Mouse (Mus musculus): ENCODE results near the gene Zfp106. TPM values are rescaled to one million over a fixed set of nuclear protein-coding genes. Genes with fewer than 3 reads are reported as not detected.

Gene Zfp106
- polyA plus RNA-seq, 1 experiment = 39.1 TPM

- no peaks in the 10 kb centered on the region for H3K27me3 ChIP-seq (ENCODE audit: control insufficient read depth, insufficient read depth, low read length)
- peaks cover 5% of the 10 kb centered on the region for H3K36me3 ChIP-seq (ENCODE audit: control insufficient read depth, insufficient read depth, low read length)
- no peak overlapping the region for H3K4me3 ChIP-seq (ENCODE audit: low read depth, low read length)
- H3K27ac ChIP-seq (ENCODE audit: insufficient read depth, low read depth, low read length) = no peak overlapping the region
- no peak for TF ChIP-seq CTCF (IDR thresholded peaks at IDR 0.05; ENCODE audit: extremely low read depth, insufficient read length, insufficient replicate concordance, low read depth, low read length)
- no peak for TF ChIP-seq POLR2A (IDR thresholded peaks at IDR 0.05; ENCODE audit: low read depth, low read length)
- WGBS = 62% methylated on average over 3 of the region's 3 CpGs
- H3K4me1 ChIP-seq (ENCODE audit: control insufficient read depth, insufficient read depth, insufficient read length, low read length) = peaks cover 5% of the 10 kb centered on the region; the same call in 1 of the 2 replicates
Observed at GRCm38 (mm10) chr2:120558813-120559212, 4.8 kb downstream of the Zfp106 start.

DNA sequence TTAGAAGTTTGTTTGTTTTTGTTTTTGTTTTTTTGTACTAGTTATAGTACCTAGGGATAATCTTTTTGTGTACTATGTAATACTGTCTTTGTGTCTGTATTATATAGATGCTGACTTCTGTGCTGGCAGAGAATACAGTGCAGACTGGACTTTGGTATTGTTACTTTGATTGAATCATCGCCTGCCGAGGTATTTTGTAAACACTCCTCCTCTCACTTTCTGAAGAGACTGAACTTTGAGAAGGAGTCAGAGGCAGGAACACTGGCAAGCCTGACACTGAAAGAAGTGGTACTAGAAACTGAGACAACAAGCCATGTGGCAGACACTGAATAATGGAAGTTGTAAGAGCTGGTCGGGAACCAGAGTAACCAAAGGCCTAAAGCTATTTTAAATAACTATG is 6.8 kb downstream of the Zfp106 start:
- peaks cover 5% of the 10 kb centered on the region; the same call in 1 of the 2 replicates for H3K4me1 ChIP-seq (ENCODE audit: control insufficient read depth, insufficient read depth, insufficient read length, low read length)
- peak overlapping the region; percentile 55; the same call in 1 of the 2 replicates for H3K27ac ChIP-seq (ENCODE audit: insufficient read depth, low read depth, low read length)
- H3K27me3 ChIP-seq (ENCODE audit: control insufficient read depth, insufficient read depth, low read length) = no peaks in the 10 kb centered on the region
- peaks cover 11% of the 10 kb centered on the region for H3K36me3 ChIP-seq (ENCODE audit: control insufficient read depth, insufficient read depth, low read length)
- H3K4me3 ChIP-seq (ENCODE audit: low read depth, low read length) = no peak overlapping the region
- 21% methylated on average over 3 of the region's 3 CpGs for WGBS
- TF ChIP-seq POLR2A (IDR thresholded peaks at IDR 0.05; ENCODE audit: low read depth, low read length) = no peak
- no peak for TF ChIP-seq CTCF (IDR thresholded peaks at IDR 0.05; ENCODE audit: extremely low read depth, insufficient read length, insufficient replicate concordance, low read depth, low read length)

DNA sequence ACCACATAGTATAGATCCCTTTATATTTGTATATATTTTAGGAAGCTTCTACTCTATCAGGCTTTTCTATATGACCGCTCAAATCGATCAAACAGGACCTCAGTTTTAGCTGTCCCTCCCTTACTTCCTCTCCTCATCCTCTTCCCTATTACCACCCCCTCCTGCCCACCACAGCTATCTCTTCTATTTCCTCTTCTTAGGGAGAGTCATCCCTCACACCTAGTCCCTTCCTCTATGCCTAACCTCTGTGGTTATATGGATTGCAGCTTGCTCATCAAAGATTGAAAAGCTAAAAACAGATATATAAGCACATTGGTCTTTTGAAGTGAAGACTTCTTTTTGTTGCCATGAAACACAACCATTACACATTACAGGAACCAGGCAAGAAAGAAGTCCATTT is 18.9 kb downstream of the Zfp106 start:
- Histone ChIP-seq H3K27ac (ENCODE audit: insufficient read depth, low read depth, low read length) (no peak overlapping the region), H3K36me3 (ENCODE audit: control insufficient read depth, insufficient read depth, low read length) (peaks cover 6% of the 10 kb centered on the region), H3K4me1 (ENCODE audit: control insufficient read depth, insufficient read depth, insufficient read length, low read length) (no peaks in the 10 kb centered on the region), H3K4me3 (ENCODE audit: low read depth, low read length) (no peak overlapping the region), H3K27me3 (ENCODE audit: control insufficient read depth, insufficient read depth, low read length) (no peaks in the 10 kb centered on the region)
- WGBS = 88% methylated on average over 2 of the region's 2 CpGs
- TF ChIP-seq POLR2A (IDR thresholded peaks at IDR 0.05; ENCODE audit: low read depth, low read length) (no peak), CTCF (IDR thresholded peaks at IDR 0.05; ENCODE audit: extremely low read depth, insufficient read length, insufficient replicate concordance, low read depth, low read length) (no peak)

- peaks cover 11% of the 10 kb centered on the region for H3K36me3 ChIP-seq (ENCODE audit: control insufficient read depth, insufficient read depth, low read length)
- H3K27ac ChIP-seq (ENCODE audit: insufficient read depth, low read depth, low read length) = no peak overlapping the region
- TF ChIP-seq CTCF (IDR thresholded peaks at IDR 0.05; ENCODE audit: extremely low read depth, insufficient read length, insufficient replicate concordance, low read depth, low read length) (no peak), POLR2A (IDR thresholded peaks at IDR 0.05; ENCODE audit: low read depth, low read length) (no peak)
- no peak overlapping the region for H3K4me3 ChIP-seq (ENCODE audit: low read depth, low read length)
- no peaks in the 10 kb centered on the region for H3K27me3 ChIP-seq (ENCODE audit: control insufficient read depth, insufficient read depth, low read length)
- WGBS = 16% methylated on average over 1 of the region's 1 CpGs
- H3K4me1 ChIP-seq (ENCODE audit: control insufficient read depth, insufficient read depth, insufficient read length, low read length) = no peaks in the 10 kb centered on the region
Observed at GRCm38 (mm10) chr2:120539778-120540208, 23.9 kb downstream of the Zfp106 start.

DNA sequence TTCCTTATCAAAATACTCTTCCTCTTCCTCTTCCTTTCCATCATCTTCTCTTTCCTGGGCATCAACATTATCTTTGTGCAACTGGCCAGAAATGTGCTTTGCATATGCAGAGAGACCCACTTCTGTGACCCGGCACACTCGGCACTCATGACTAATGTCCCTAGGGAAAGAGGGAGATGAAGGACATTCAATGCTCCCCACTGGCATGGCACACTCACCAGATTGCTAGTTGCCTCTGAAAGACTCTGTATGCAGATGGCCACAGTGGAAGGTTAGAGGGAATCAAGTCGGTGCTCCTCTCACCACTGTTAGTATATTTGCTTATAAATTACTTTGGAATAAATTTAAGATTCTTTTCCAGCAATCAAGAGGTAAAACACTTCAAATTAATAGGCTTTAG is 24.3 kb downstream of the Zfp106 start:
- no peak overlapping the region for H3K27ac ChIP-seq (ENCODE audit: insufficient read depth, low read depth, low read length)
- 62% methylated on average over 3 of the region's 3 CpGs for WGBS
- no peaks in the 10 kb centered on the region for H3K27me3 ChIP-seq (ENCODE audit: control insufficient read depth, insufficient read depth, low read length)
- H3K4me3 ChIP-seq (ENCODE audit: low read depth, low read length) = no peak overlapping the region
- no peaks in the 10 kb centered on the region for H3K4me1 ChIP-seq (ENCODE audit: control insufficient read depth, insufficient read depth, insufficient read length, low read length)
- TF ChIP-seq CTCF (IDR thresholded peaks at IDR 0.05; ENCODE audit: extremely low read depth, insufficient read length, insufficient replicate concordance, low read depth, low read length) (no peak), POLR2A (IDR thresholded peaks at IDR 0.05; ENCODE audit: low read depth, low read length) (no peak)
- H3K36me3 ChIP-seq (ENCODE audit: control insufficient read depth, insufficient read depth, low read length) = peaks cover 16% of the 10 kb centered on the region

DNA sequence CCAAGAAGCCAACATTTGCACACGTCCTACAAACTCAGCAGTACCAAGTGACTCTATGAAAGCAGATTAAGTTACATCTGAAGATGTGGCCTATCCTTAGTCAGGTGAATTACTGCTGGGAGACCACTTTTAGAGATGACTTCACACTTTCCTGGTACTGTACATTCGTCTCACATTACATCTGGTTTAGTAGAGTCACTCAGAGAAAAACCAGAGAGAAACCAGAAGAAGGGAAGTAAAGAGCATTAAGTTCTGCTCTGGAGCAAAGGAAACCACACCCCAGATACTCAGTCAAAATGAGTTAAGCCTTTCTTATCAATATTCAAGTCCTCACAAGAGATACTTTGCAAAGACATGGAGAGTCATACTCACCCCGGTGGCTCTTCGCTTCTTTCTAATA is 32.4 kb downstream of the Zfp106 start:
- H3K27ac ChIP-seq (ENCODE audit: insufficient read depth, low read depth, low read length) = no peak overlapping the region
- 89% methylated on average over 4 of the region's 4 CpGs for WGBS
- TF ChIP-seq CTCF (IDR thresholded peaks at IDR 0.05; ENCODE audit: extremely low read depth, insufficient read length, insufficient replicate concordance, low read depth, low read length) = no peak
- TF ChIP-seq POLR2A (IDR thresholded peaks at IDR 0.05; ENCODE audit: low read depth, low read length) = no peak
- no peaks in the 10 kb centered on the region for H3K27me3 ChIP-seq (ENCODE audit: control insufficient read depth, insufficient read depth, low read length)
- peaks cover 69% of the 10 kb centered on the region for H3K36me3 ChIP-seq (ENCODE audit: control insufficient read depth, insufficient read depth, low read length)
- no peaks in the 10 kb centered on the region for H3K4me1 ChIP-seq (ENCODE audit: control insufficient read depth, insufficient read depth, insufficient read length, low read length)
- no peak overlapping the region for H3K4me3 ChIP-seq (ENCODE audit: low read depth, low read length)

DNA sequence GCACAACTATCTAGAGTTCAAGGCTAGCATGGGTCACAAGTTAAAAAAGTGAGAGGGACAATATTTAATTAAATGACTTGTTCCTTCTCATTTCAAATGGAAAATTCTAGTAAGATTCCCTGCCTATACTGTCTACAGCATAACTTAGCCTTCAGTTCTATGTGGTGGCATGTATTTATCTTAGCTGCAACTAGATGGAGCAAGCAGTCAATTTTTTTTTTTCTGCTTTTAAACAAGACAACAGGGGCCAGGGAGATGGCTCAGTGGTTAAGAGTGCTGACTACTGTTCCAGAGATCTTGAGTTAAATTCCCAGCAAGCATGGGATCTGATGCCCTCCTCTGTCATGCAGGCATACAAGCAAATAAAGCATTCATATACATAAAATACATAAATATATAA is 34.1 kb downstream of the Zfp106 start:
- peaks cover 69% of the 10 kb centered on the region for H3K36me3 ChIP-seq (ENCODE audit: control insufficient read depth, insufficient read depth, low read length)
- no peak overlapping the region for H3K27ac ChIP-seq (ENCODE audit: insufficient read depth, low read depth, low read length)
- H3K27me3 ChIP-seq (ENCODE audit: control insufficient read depth, insufficient read depth, low read length) = no peaks in the 10 kb centered on the region
- H3K4me1 ChIP-seq (ENCODE audit: control insufficient read depth, insufficient read depth, insufficient read length, low read length) = no peaks in the 10 kb centered on the region
- TF ChIP-seq CTCF (IDR thresholded peaks at IDR 0.05; ENCODE audit: extremely low read depth, insufficient read length, insufficient replicate concordance, low read depth, low read length) (no peak), POLR2A (IDR thresholded peaks at IDR 0.05; ENCODE audit: low read depth, low read length) (no peak)
- no peak overlapping the region for H3K4me3 ChIP-seq (ENCODE audit: low read depth, low read length)

All from small intestine, adult 2 months (tissue).